ENCODE assay signal across 24 mouse cellular contexts in genomic region chr2:152099538-152099937, GRCm38 (mm10). TPM values are rescaled to one million over a fixed set of nuclear protein-coding genes. Genes with fewer than 3 reads are reported as not detected.
DNase-seq lines count a peak whose midpoint lies in the region; ATAC-seq lines count a peak whose summit lies in the region.
"Had no signal": no experiment of that assay in that cellular context is flagged by ENCODE, and none has a peak within 500 bp of the region (broad histone marks: within the 10 kb centered on the region; RNA-seq: fewer than 3 reads in every experiment).

No protein-coding gene starts in this region.

- no peak overlapping the region for H3K27ac ChIP-seq in kidney, embryonic 16.5 days (ENCODE audit: low read length)
- H3K27ac ChIP-seq: forebrain, embryonic 10.5 days; forebrain, embryonic 13.5 days; heart, adult 2 months; heart, embryonic 10.5 days; heart, embryonic 13.5 days; hindbrain, embryonic 14.5 days had no signal

- peaks cover 8% of the 10 kb centered on the region for H3K4me1 ChIP-seq in kidney, embryonic 16.5 days (ENCODE audit: insufficient read depth, low read length)

- no peaks in the 10 kb centered on the region for H3K9me3 ChIP-seq in kidney, embryonic 16.5 days (ENCODE audit: low read length)
- H3K9me3 ChIP-seq: forebrain, embryonic 10.5 days; forebrain, embryonic 13.5 days; heart, embryonic 10.5 days; heart, embryonic 13.5 days had no signal

- DNase-seq in kidney, adult 9 months, result peak; percentile 54
- DNase-seq in ZHBTc4 (ENCODE audit: low read depth, low spot score), result peak; percentile 52
- peak; percentile 35 for DNase-seq in kidney, postnatal 10 days
- DNase-seq in kidney, postnatal 4 days, result peak; percentile 28 to 67
- DNase-seq in T-cell, adult 2 months (ENCODE audit: low spot score), result no peak
- DNase-seq: adrenal gland, postnatal 10 days; adrenal gland, postnatal 36 days; cerebellum, adult 18-20 months; cerebellum, adult 9-10 months; gastrocnemius, postnatal 10 days; gastrocnemius, postnatal 36 days; heart, adult 2 months; heart, postnatal 14 days; heart, postnatal 4 days had no signal

- peaks cover 32% of the 10 kb centered on the region for H3K27me3 ChIP-seq in kidney, embryonic 16.5 days (ENCODE audit: insufficient read depth, low read length)

- H3K4me3 ChIP-seq in kidney, embryonic 16.5 days (ENCODE audit: low read length), result no peak overlapping the region
- H3K4me3 ChIP-seq: forebrain, embryonic 10.5 days; forebrain, embryonic 13.5 days; heart, adult 2 months; heart, embryonic 10.5 days; heart, embryonic 13.5 days had no signal

- 40% methylated on average over 3 of the region's 3 CpGs for WGBS in kidney, embryonic 16.5 days

- H3K36me3 ChIP-seq in kidney, embryonic 16.5 days (ENCODE audit: insufficient read depth, low read length), result no peaks in the 10 kb centered on the region
- H3K36me3 ChIP-seq: forebrain, embryonic 10.5 days; heart, embryonic 10.5 days; heart, embryonic 13.5 days had no signal

- no peak for ATAC-seq in kidney, embryonic 16.5 days (ENCODE audit: low FRiP score, low TSS enrichment)
- ATAC-seq: CD4-positive, CD25-positive, alpha-beta regulatory T cell, adult 4 months; forebrain, embryonic 13.5 days; forebrain, embryonic 16.5 days had no signal

- H3K9ac ChIP-seq in kidney, embryonic 16.5 days (replicated peaks; ENCODE audit: low read length), result no peak overlapping the region
- H3K9ac ChIP-seq: forebrain, embryonic 13.5 days; heart, embryonic 13.5 days; hindbrain, embryonic 14.5 days had no signal

- H3K4me2 ChIP-seq in kidney, embryonic 16.5 days (replicated peaks; ENCODE audit: low read depth, low read length), result no peak overlapping the region
- H3K4me2 ChIP-seq: forebrain, embryonic 13.5 days; heart, embryonic 13.5 days; hindbrain, embryonic 14.5 days had no signal

RNA-seq across cellular contexts. Expression of gene Srxn1, which starts 5.8 kb away (rescaled TPM):
- 16.1 and 17.9 TPM in 2 replicates for polyA plus RNA-seq in kidney, embryonic 16.5 days (2015; fragmentation: Nextera tagmentation; extraction: Ambion mirVana)

RNA-seq across cellular contexts. Expression of gene Scrt2, which starts 18.2 kb away (rescaled TPM):
- not detected in 2 replicates for polyA plus RNA-seq in kidney, embryonic 16.5 days (2015; fragmentation: Nextera tagmentation; extraction: Ambion mirVana)
- polyA plus RNA-seq: C2C12; CD4-positive, CD25-positive, alpha-beta regulatory T cell, adult 4 months; heart, adult 2 months; heart, embryonic 10.5 days; heart, embryonic 13.5 days; heart, embryonic 16.5 days had no signal

RNA-seq across cellular contexts. Expression of gene Tcf15, which starts 43.8 kb away (rescaled TPM):
- 10.0 and 10.4 TPM in 2 replicates for polyA plus RNA-seq in kidney, embryonic 16.5 days (2015; fragmentation: Nextera tagmentation; extraction: Ambion mirVana)
- polyA plus RNA-seq: C2C12; CD4-positive, CD25-positive, alpha-beta regulatory T cell, adult 4 months had no signal
